Mouse (Mus musculus): ENCODE results near the gene Gsg1l.

Gene Gsg1l

DNA sequence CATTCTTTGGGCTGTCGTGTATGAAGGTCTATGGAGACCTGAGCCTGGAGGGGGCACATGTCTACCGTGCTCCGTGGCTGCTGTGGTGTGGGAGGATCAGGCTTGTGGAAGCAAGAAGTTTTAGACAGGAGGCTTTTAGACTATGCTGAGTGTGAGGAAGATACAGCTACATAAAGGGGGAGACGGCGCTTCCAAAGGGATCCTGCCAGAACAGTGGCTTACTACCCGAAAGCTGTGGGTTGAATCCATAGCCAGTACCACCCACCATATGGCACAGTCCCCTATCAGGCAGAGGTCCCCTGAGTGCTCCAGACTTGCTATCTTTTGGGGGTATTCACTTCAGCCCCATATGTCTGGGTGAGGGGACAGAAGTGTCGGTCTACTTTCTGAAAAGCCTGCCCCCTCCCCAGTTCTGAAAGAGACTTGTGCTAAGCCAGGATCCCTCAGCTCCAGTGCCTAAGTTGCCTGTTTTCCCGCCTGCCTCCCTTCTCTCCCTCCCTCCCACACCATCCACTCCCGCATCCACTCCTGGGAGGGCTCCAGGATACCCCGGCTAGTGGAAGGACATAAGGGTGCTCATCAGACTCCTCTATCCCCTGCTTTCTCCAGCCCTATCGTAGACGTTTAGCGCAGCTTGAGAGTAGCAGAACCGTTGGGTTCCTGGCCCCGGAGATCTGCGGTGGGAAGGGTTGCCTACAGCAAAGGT lies 1.1 kb downstream of the Gsg1l start:
- DNase-seq (ENCODE audit: low read depth, low spot score) = no peak

DNA sequence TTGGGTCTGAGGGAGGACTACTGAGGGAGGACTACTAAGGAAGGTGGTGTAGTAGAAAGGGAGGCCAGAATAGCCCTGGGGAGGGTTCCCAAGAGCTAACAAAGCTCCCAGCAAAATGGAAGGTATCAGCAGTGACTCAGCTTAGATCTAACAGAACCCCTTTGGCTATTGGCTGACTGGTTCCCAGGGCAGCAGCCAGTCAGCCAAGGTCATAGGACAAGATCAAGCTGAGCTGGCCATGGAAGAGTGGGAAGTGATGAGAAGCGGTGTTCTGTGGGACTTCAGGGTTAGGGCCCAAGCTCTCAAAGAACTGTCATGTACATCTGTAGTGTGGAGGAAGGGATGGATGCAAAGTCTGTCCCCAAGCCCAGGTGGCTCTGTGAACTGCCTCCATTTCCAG lies 5.3 kb downstream of the Gsg1l start:
- DNase-seq (ENCODE audit: low read depth, low spot score) = no peak

- DNase-seq (ENCODE audit: low read depth, low spot score) = no peak
Measured at GRCm38 (mm10) chr7:126075058-126075457, 7.2 kb downstream of the Gsg1l start.

DNA sequence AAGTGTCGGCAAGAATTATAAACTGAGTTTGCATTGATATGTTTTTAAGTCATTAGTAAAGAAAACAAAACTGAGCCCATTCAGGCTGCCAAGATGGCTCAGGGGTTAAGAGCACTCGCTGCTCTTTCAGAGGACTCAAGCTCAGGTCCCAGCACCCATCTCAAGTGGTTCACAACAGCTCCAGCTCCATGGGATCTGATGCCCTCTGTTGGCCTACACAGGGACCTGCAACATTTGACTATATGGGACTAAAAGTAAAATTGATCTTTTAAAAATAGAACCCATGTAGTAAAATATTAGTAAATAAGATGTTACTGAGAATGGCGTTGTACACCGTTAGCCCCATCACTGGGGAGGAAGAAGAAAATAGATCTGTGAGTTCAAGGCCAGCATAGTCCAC lies 11.9 kb downstream of the Gsg1l start:
- DNase-seq (ENCODE audit: low read depth, low spot score) = no peak

- DNase-seq (ENCODE audit: low read depth, low spot score) = no peak
Measured at GRCm38 (mm10) chr7:126066777-126067176, 15.4 kb downstream of the Gsg1l start.

DNA sequence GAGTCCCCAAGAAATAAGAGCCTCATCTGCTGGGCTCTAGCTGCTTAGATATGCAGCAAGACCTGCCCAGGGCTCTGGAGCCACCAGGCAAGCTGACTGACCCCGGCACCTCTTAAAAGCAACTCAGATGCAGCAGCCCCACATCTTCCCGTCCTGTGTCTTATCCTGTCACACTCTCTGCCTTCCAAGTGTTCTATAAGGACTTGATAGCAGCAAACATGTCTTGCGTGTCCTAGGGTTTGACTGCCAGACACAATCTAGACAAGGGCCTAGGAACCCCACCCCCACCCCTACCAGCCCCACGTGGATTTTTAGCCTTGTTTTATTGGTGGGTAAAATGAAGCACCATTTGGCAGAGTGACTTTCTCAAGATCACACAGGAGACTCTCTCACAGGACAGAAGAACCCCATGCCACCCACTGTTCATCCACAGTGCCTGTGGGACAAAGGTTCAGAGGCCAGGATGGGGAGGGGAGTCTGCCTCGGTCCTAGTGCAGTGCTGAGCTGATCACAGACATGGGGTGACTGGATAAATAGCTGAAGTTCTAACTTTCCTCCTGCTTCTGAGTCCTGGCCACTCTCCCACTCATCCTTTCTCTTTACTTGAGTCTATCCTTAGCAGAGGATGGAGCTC lies 16.9 kb downstream of the Gsg1l start:
- DNase-seq (ENCODE audit: low read depth, low spot score) = no peak

DNA sequence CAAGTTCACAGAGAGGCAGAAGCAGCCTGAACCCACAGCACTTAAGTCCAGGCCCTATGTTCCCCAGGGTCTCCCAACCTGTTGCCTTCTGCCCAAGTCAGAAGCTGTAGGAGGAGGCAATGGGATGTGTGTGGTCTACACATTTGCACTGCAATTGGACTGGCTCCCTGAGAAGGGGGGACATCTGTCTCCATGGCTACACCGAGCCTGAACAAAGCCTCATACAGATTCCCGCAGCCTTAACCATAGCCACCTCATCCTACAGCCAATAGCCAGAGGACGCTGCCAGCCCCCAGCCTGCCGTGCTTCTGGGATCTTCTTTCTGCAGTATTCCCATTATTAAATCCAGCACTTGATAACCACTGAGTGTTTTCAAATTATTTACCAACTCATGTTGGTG lies 20.0 kb downstream of the Gsg1l start:
- no peak for DNase-seq (ENCODE audit: low read depth, low spot score)

DNA sequence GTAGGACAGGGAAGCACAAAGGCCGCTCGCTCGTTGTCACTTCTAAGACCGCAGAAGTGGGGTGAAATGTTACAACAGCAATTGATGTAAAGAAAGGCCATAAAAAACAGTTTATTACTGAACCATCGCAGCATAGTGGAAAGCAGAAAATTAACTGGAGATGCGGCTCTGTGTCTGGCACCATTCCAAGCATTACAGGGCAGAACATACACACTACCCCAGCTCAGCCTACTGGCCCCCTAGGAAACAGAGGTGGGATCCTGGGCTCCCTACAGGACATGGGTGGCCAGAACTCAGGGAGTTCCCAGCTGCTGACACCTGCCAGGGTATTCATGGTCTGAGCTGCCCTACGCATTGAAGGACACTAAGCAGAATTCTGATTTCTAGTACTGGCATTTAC lies 23.3 kb downstream of the Gsg1l start:
- DNase-seq (ENCODE audit: low read depth, low spot score) = no peak

- DNase-seq (ENCODE audit: low read depth, low spot score) = no peak
Measured at GRCm38 (mm10) chr7:126057332-126057914, 24.8 kb downstream of the Gsg1l start.

DNA sequence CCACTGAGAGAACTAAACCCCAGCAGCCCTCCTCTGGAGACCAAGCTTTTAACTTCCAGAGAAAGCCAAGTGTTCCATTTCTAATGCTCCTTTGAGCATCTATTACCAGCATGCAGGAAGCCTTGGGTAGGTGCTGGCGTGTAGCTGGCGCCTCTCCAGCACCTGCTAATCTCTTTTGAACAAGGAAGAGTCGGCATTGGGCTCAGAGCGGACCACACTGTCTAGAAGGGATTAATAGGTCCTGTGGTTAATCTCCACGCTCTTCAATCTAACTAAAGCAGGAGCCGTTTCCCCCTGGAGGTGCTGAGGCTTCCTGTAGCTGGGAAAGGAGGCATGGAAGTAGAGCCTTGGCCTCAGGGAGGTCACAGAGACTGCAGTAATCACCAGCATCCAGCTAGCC lies 27.6 kb downstream of the Gsg1l start:
- DNase-seq (ENCODE audit: low read depth, low spot score) = no peak

- no peak for DNase-seq (ENCODE audit: low read depth, low spot score)
Measured at GRCm38 (mm10) chr7:126053618-126054017, 28.6 kb downstream of the Gsg1l start.

GRCm38 (mm10) chr7:126051910-126052309 lies 30.3 kb downstream of the Gsg1l start:
- DNase-seq (ENCODE audit: low read depth, low spot score) = no peak

DNA sequence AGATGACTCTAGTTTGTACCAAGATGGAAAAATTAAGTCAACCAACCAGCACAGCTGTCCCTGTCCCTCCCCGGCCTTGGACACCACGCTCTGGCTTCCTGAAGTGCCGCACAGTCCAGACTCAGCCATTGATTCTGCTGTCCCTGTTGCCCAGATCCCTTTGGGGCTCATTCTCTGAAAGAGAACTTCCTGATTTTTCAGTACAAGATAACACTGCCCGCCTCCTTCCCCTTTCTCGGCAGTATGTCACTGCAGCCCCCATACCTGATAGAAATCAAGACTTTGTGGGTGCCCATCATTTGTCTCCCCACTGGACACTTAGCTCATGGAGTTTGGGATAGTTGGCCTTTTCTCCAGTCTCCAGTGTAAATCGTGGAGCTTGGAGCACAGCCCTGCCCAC lies 37.1 kb downstream of the Gsg1l start:
- no peak for DNase-seq (ENCODE audit: low read depth, low spot score)

DNA sequence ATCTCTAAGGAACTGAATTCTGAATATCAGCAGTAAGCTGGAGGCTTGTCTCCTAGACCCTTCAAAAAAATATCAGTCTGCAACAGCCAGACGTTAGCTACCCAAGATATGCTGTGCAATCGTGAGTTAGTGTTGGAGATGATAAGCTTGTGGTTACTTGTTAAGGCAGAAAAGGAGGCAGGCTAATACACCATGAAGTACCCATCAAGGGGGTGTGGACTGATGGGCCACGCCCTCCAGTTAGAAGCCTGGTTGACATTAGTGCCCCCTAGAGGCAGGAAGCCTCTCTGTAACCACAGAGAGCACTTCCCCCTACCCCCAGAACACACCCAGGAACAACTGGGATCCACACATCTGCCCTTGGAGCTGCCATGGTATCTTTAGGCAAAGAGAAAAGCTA lies 39.9 kb downstream of the Gsg1l start:
- peak; percentile 41 for DNase-seq (ENCODE audit: low read depth, low spot score)

- no peak for DNase-seq (ENCODE audit: low read depth, low spot score)
Measured at GRCm38 (mm10) chr7:126040794-126041526, 41.3 kb downstream of the Gsg1l start.

DNA sequence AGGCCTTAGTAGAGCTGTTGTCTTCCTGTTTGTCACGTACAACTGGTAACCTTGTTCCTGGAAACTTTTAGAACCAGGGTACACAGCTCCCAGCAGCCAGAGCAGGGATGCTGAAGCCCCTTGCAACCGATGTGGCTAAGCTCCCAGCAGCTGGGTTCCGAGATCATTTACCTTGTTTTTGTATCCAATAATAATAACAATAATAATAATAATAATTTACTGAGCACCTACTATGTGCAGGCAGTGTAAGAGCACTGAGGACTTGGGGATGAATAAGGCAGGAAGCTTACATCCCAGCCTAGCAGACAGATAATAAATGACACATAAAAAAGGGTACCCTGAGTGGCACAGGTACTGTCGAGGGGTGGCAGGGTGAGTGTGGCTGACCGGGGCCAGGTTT lies 42.4 kb downstream of the Gsg1l start:
- no peak for DNase-seq (ENCODE audit: low read depth, low spot score)

GRCm38 (mm10) chr7:126039247-126039835 lies 42.9 kb downstream of the Gsg1l start:
- DNase-seq (ENCODE audit: low read depth, low spot score) = no peak

GRCm38 (mm10) chr7:126038366-126039246 lies 43.6 kb downstream of the Gsg1l start:
- DNase-seq (ENCODE audit: low read depth, low spot score) = no peak

DNA sequence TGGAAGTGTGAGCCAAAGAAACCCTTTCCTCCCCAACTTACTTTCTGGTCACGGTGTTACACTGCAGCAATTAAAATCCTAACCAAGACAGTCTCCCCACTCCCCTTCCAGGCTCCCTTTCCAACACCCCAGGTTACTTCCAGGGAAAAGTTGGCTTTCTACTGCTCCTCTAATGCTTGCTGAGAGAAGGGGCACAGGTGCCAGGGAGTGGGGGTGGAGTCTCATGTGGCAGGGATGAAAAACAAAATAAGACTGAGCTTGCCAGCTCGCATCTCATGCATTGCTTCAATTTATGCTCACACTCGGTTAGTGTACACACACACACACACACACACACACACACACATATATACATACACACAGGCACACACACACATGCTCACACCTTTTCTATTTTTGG lies 46.9 kb downstream of the Gsg1l start:
- DNase-seq (ENCODE audit: low read depth, low spot score) = no peak

DNA sequence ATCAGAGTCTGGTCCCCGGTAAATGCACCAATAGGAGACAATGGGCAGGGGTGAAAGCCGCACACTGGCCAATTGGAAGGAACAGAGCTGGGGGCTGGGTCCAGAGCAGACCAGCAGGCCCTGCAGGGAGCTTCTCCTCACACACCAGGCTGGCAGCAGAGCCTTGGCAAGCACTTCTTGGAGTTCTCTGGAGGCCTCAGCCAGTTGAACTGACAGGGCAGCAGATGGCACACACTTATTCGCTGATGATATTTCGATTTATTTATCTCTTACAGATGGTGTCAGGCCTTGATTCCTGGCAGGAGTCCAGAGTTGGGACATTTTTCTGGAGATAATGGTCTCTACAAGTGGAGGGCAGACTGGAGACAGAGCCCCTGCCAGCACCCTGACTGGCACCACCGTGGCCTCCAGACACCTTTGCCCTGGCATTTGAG lies 49.4 kb downstream of the Gsg1l start:
- no peak for DNase-seq (ENCODE audit: low read depth, low spot score)

DNA sequence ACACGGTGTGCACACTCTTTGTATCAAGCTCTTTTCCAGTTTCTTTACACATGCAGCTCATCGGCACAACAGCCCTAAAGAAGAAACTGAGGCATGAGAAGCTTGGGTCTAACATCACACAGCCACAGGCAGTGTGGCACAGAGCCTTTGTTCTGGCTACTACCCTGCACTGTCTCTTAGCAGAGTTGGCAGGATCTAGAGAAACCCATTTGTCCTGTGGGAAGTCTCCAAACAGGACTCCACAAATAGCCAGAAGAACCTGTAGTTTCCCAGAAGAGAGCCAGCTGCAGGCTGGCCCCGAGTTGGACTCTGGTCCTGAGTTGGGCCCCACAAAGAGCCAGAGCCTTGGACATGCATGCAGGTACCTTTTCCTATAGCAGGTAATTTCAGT lies 49.9 kb downstream of the Gsg1l start:
- no peak for DNase-seq (ENCODE audit: low read depth, low spot score)
